8 mouse cellular contexts compared by ENCODE assay signal in genomic region chr15:82243742-82244114, GRCm38 (mm10). TPM values are rescaled to one million over a fixed set of nuclear protein-coding genes. Genes with fewer than 3 reads are reported as not detected.
DNase-seq lines count a peak whose midpoint lies in the region; ATAC-seq and TF ChIP-seq lines count a peak whose summit lies in the region.

No protein-coding gene starts in this region.

- no peak for TF ChIP-seq CTCF in liver, adult 2 months (IDR thresholded peaks at IDR 0.05; ENCODE audit: low read depth, low read length)

- no peak for DNase-seq in liver, adult 2 months (ENCODE audit: extremely low read depth, low read depth, low spot score)
- DNase-seq in liver: no peak
- DNase-seq in intestine, embryonic 14.5 days (ENCODE audit: low spot score): no peak
- DNase-seq in spleen, postnatal 10 days (ENCODE audit: low spot score in 2 of 2): no peak
- DNase-seq in adrenal gland, postnatal 14 days: no peak
- no peak for DNase-seq in gastrocnemius, postnatal 25 days

- no peaks in the 10 kb centered on the region for H3K79me2 ChIP-seq in liver, adult 2 months (ENCODE audit: control insufficient read depth, insufficient read depth, low read length)

- no peak for ATAC-seq in intestine, embryonic 14.5 days (replicated peaks; ENCODE audit: low FRiP score, low TSS enrichment, low read depth)
- no peak; the same call in 1 of the 2 replicates for ATAC-seq in neural tube, embryonic 14.5 days (ENCODE audit: low read depth)

- 4% methylated on average over 12 of the region's 12 CpGs for whole genome bisulfite sequencing in liver, adult 2 months
- 6% methylated on average over 12 of the region's 12 CpGs for WGBS in intestine, embryonic 14.5 days
- 5% methylated on average over 12 of the region's 12 CpGs for WGBS in neural tube, embryonic 14.5 days

- peaks cover 8% of the 10 kb centered on the region for H3K4me1 ChIP-seq in liver, adult 2 months (ENCODE audit: control insufficient read depth, insufficient read depth, low read length)
- H3K4me1 ChIP-seq in brown adipose tissue, adult 24 weeks (ENCODE audit: control insufficient read depth, insufficient read depth, insufficient read length, low read length): no peaks in the 10 kb centered on the region
- peaks cover 3% of the 10 kb centered on the region; the same call in 1 of the 2 replicates for H3K4me1 ChIP-seq in intestine, embryonic 14.5 days (replicated peaks; ENCODE audit: control insufficient read depth, insufficient read depth, low read length)
- peaks cover 5% of the 10 kb centered on the region; the same call in 1 of the 2 replicates for H3K4me1 ChIP-seq in neural tube, embryonic 14.5 days (ENCODE audit: control insufficient read depth, insufficient read depth, low read length)

- peak overlapping the region; percentile 87 for H3K4me2 ChIP-seq in intestine, embryonic 14.5 days (ENCODE audit: low read length)
- H3K4me2 ChIP-seq in neural tube, embryonic 14.5 days (ENCODE audit: low read depth, low read length): peak overlapping the region; percentile 74

- H3K27ac ChIP-seq in liver, adult 2 months (replicated peaks; ENCODE audit: insufficient read depth, low read depth, low read length): no peak overlapping the region
- H3K27ac ChIP-seq in brown adipose tissue, adult 24 weeks (replicated peaks; ENCODE audit: low read depth, low read length): no peak overlapping the region
- H3K27ac ChIP-seq in intestine, embryonic 14.5 days (ENCODE audit: low read depth): peak overlapping the region; percentile 65; the same call in 1 of the 2 replicates
- H3K27ac ChIP-seq in neural tube, embryonic 14.5 days (ENCODE audit: low read depth, low read length): no peak overlapping the region

- peak overlapping the region; percentile 98 for H3K4me3 ChIP-seq in liver, adult 2 months (ENCODE audit: insufficient read depth, low read depth, low read length)
- H3K4me3 ChIP-seq in brown adipose tissue, adult 24 weeks (ENCODE audit: insufficient read depth, low read depth, low read length): peak overlapping the region; percentile 98
- peak overlapping the region; percentile 84 for H3K4me3 ChIP-seq in intestine, embryonic 14.5 days (ENCODE audit: low read depth, low read length)
- H3K4me3 ChIP-seq in neural tube, embryonic 14.5 days (ENCODE audit: low read depth, low read length): peak overlapping the region; percentile 66

- H3K27me3 ChIP-seq in liver, adult 2 months (ENCODE audit: control insufficient read depth, insufficient read depth, low read length): no peaks in the 10 kb centered on the region
- no peaks in the 10 kb centered on the region for H3K27me3 ChIP-seq in intestine, embryonic 14.5 days (replicated peaks; ENCODE audit: control insufficient read depth, insufficient read depth, low read length)
- no peaks in the 10 kb centered on the region for H3K27me3 ChIP-seq in neural tube, embryonic 14.5 days (ENCODE audit: control insufficient read depth, insufficient read depth, low read length)

- no peak for TF ChIP-seq POLR2A in liver, adult 2 months (IDR thresholded peaks at IDR 0.05; ENCODE audit: extremely low read depth, insufficient read depth, low read length)

- H3K9ac ChIP-seq in liver, adult 2 months (ENCODE audit: low read depth, low read length): peak overlapping the region; percentile 13
- peak overlapping the region; percentile 66 for H3K9ac ChIP-seq in intestine, embryonic 14.5 days (ENCODE audit: low read length)
- H3K9ac ChIP-seq in neural tube, embryonic 14.5 days (replicated peaks; ENCODE audit: low read depth, low read length): peak overlapping the region; percentile 39

- H3K9me3 ChIP-seq in intestine, embryonic 14.5 days (ENCODE audit: control insufficient read depth, low read length): no peaks in the 10 kb centered on the region
- H3K9me3 ChIP-seq in neural tube, embryonic 14.5 days (ENCODE audit: control insufficient read depth, low read length): no peaks in the 10 kb centered on the region

- no peaks in the 10 kb centered on the region for H3K36me3 ChIP-seq in liver, adult 2 months (ENCODE audit: control insufficient read depth, insufficient read depth, low read length)
- 0 out of 2 replicates have a peak, but pooled peaks cover 4% of the 10 kb centered on the region for H3K36me3 ChIP-seq in intestine, embryonic 14.5 days (ENCODE audit: control insufficient read depth, insufficient read depth, low read length)
- H3K36me3 ChIP-seq in neural tube, embryonic 14.5 days (ENCODE audit: control insufficient read depth, insufficient read depth, low read length): no peaks in the 10 kb centered on the region

RNA-seq across cellular contexts. Expression of gene Cenpm, which starts 0.8 kb away (rescaled TPM):
- total RNA-seq in liver, adult 2 months (2014; rRNA removed): 3.0 and 3.7 TPM in 2 replicates
- polyA plus RNA-seq in liver, adult 2 months (2012; rRNA removed): 11.5 and 17.4 TPM in 2 replicates
- polyA plus RNA-seq in brown adipose tissue, adult 24 weeks (2012; ENCODE audit: insufficient read depth, insufficient read length, missing spikeins): not detected in 2 replicates
- 64.9 and 70.3 TPM in 2 replicates for polyA plus RNA-seq in intestine, embryonic 14.5 days (2014; fragmentation: Nextera tagmentation; extraction: Ambion mirVana)
- polyA plus RNA-seq in neural tube, embryonic 14.5 days (2014; fragmentation: Nextera tagmentation; extraction: Ambion mirVana): 11.2 and 12.0 TPM in 2 replicates
- 10.9 and 12.2 TPM in 2 replicates for total RNA-seq in adrenal gland, postnatal 14 days (2021)
- under 1 TPM in 1 of 2 experiments, not detected in 1; 0.75 TPM for total RNA-seq in gastrocnemius, postnatal 25 days (2021)

RNA-seq across cellular contexts. Expression of gene 1500009C09Rik, which starts 8.5 kb away (rescaled TPM):
- 0.18 TPM in 1 of 2 replicates, not detected in the other for total RNA-seq in liver, adult 2 months (2014; rRNA removed)
- polyA plus RNA-seq in liver, adult 2 months (2012; rRNA removed): not detected in 2 replicates
- not detected in 2 replicates for polyA plus RNA-seq in brown adipose tissue, adult 24 weeks (2012; ENCODE audit: insufficient read depth, insufficient read length, missing spikeins)
- polyA plus RNA-seq in intestine, embryonic 14.5 days (2014; fragmentation: Nextera tagmentation; extraction: Ambion mirVana): 0.15 TPM in 1 of 2 replicates, not detected in the other
- polyA plus RNA-seq in neural tube, embryonic 14.5 days (2014; fragmentation: Nextera tagmentation; extraction: Ambion mirVana): 6.5 and 13.3 TPM in 2 replicates
- 0.49 and 0.74 TPM in 2 replicates for total RNA-seq in adrenal gland, postnatal 14 days (2021)
- not detected for total RNA-seq in gastrocnemius, postnatal 25 days (2021)

RNA-seq across cellular contexts. Expression of gene Tnfrsf13c, which starts 19.6 kb away (rescaled TPM):
- 0.28 and 0.54 TPM in 2 replicates for total RNA-seq in liver, adult 2 months (2014; rRNA removed)
- 0.17 and 0.34 TPM in 2 replicates for polyA plus RNA-seq in liver, adult 2 months (2012; rRNA removed)
- polyA plus RNA-seq in brown adipose tissue, adult 24 weeks (2012; ENCODE audit: insufficient read depth, insufficient read length, missing spikeins): not detected in 2 replicates
- polyA plus RNA-seq in intestine, embryonic 14.5 days (2014; fragmentation: Nextera tagmentation; extraction: Ambion mirVana): 0.11 and 0.15 TPM in 2 replicates
- polyA plus RNA-seq in neural tube, embryonic 14.5 days (2014; fragmentation: Nextera tagmentation; extraction: Ambion mirVana): 0.32 and 1.4 TPM in 2 replicates
- total RNA-seq in adrenal gland, postnatal 14 days (2021): 1.0 and 6.8 TPM in 2 replicates
- total RNA-seq in gastrocnemius, postnatal 25 days (2021): not detected

RNA-seq across cellular contexts. Expression of gene Sept3, which starts 31.0 kb away (rescaled TPM):
- 0.09 and 0.13 TPM in 2 replicates for total RNA-seq in liver, adult 2 months (2014; rRNA removed)
- 0.04 and 0.16 TPM in 2 replicates for polyA plus RNA-seq in liver, adult 2 months (2012; rRNA removed)
- 0.28 TPM in 1 of 2 replicates, not detected in the other for polyA plus RNA-seq in brown adipose tissue, adult 24 weeks (2012; ENCODE audit: insufficient read depth, insufficient read length, missing spikeins)
- 16.0 and 18.3 TPM in 2 replicates for polyA plus RNA-seq in intestine, embryonic 14.5 days (2014; fragmentation: Nextera tagmentation; extraction: Ambion mirVana)
- polyA plus RNA-seq in neural tube, embryonic 14.5 days (2014; fragmentation: Nextera tagmentation; extraction: Ambion mirVana): 395 and 439 TPM in 2 replicates
- total RNA-seq in adrenal gland, postnatal 14 days (2021): 6.0 and 6.1 TPM in 2 replicates
- total RNA-seq in gastrocnemius, postnatal 25 days (2021): under 1 TPM; 0.54 to 1.00 TPM

RNA-seq across cellular contexts. Expression of gene Shisa8, which starts 31.1 kb away (rescaled TPM):
- 0.09 and 0.47 TPM in 2 replicates for total RNA-seq in liver, adult 2 months (2014; rRNA removed)
- 0.07 and 0.77 TPM in 2 replicates for polyA plus RNA-seq in liver, adult 2 months (2012; rRNA removed)
- polyA plus RNA-seq in brown adipose tissue, adult 24 weeks (2012; ENCODE audit: insufficient read depth, insufficient read length, missing spikeins): not detected in 2 replicates
- 0.15 TPM in 2 replicates for polyA plus RNA-seq in intestine, embryonic 14.5 days (2014; fragmentation: Nextera tagmentation; extraction: Ambion mirVana)
- 2.9 and 6.9 TPM in 2 replicates for polyA plus RNA-seq in neural tube, embryonic 14.5 days (2014; fragmentation: Nextera tagmentation; extraction: Ambion mirVana)
- 0.44 and 1.1 TPM in 2 replicates for total RNA-seq in adrenal gland, postnatal 14 days (2021)
- not detected for total RNA-seq in gastrocnemius, postnatal 25 days (2021)

Comparison
In these comparisons a context has a peak if more than half of its experiments do, and no peak if none do; other contexts are left out.
1. H3K9ac ChIP-seq: peak in every context shown above with its lines; median percentile 66 in intestine, embryonic 14.5 days; 39 in neural tube, embryonic 14.5 days; 13 in liver, adult 2 months.